Mouse (Mus musculus): ENCODE results near the gene 4933430I17Rik.

DNA sequence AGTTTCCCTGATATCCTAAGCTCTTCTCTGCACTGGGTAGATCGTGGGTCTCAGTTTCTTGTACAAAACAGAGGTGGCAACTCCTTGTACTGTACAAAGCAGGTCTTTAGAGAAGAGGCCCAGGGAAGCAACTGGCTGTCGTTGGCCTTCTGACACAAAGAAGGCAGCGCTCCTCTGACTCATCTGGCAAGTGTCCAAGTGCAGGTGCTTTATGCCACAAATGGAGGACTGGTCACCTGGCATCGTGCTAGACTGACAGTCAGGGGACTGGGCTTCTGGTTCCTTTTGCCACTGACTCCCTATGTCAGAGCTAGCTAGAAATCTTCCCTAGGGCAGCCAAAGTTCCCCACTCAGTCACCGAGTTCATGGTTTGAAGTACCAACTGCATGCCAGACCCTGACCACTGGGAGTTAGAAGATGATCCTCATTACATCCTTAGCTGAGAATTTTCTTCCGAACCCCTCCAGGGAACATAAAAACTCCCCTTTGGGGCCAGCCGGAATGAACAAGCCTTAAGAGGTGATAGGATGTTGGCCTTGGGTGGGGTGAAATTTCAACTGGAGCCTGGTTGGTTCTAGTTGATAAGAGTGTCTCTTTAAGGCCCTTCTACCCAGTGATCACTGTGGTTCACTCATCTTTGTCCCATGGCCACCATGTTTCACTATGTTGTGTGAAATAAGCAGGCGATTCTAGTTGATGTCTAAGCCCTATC is 39.6 kb upstream of the 4933430I17Rik start:
- no peak for TF ChIP-seq CTCF (IDR thresholded peaks at IDR 0.05; ENCODE audit: extremely low read depth, insufficient read length, insufficient replicate concordance, low read depth, low read length)
- no peak for TF ChIP-seq POLR2A (IDR thresholded peaks at IDR 0.05; ENCODE audit: low read depth, low read length)
